Mouse (Mus musculus) thymus, adult 2 months (tissue): Measurements from ENCODE around the gene Cpxm2.

ENCODE experiments used
- CTCF ChIP-seq: fragments of 200-500 bp; IDR thresholded peaks from 2 replicates; pipeline ENCODE4 v1.5.1; 2012; ENCODE audit warnings: mild to moderate bottlenecking, control low read depth, low read length, moderate library complexity, borderline replicate concordance; ENCODE audit not compliant: control insufficient read depth, poor library complexity, insufficient read depth; ENCODE audit errors: extremely low read depth
- POLR2A ChIP-seq: fragments of 200-500 bp; IDR thresholded peaks from 2 replicates; pipeline ENCODE4 v1.6.1; 2012; ENCODE audit warnings: mild to moderate bottlenecking, low read length, control low read depth, moderate library complexity; ENCODE audit not compliant: control insufficient read depth, poor library complexity, insufficient read depth; ENCODE audit errors: extremely low read depth

- TF ChIP-seq POLR2A (no peak), CTCF (no peak)
Observed at GRCm38 (mm10) chr7:131992226-131992625, 162.3 kb downstream of the Cpxm2 start.
